11 mouse cellular contexts compared by ENCODE assay signal in genomic region chr4:95845981-95846617, GRCm38 (mm10).
DNase-seq lines count a peak whose midpoint lies in the region; ATAC-seq and TF ChIP-seq lines count a peak whose summit lies in the region.
"Had no signal": no experiment of that assay in that cellular context is flagged by ENCODE, and none has a peak within 500 bp of the region (broad histone marks: within the 10 kb centered on the region; RNA-seq: fewer than 3 reads in every experiment).

No protein-coding gene starts in this region.

- 39% methylated on average over 6 of the region's 6 CpGs for WGBS in limb, embryonic 14.5 days

- peaks cover 19% of the 10 kb centered on the region for H3K4me1 ChIP-seq in limb, embryonic 14.5 days (ENCODE audit: control insufficient read depth, insufficient read depth, low read length)

- no peak for TF ChIP-seq POLR2A in limb, embryonic 14.5 days (IDR thresholded peaks at IDR 0.05; ENCODE audit: borderline replicate concordance, extremely low read depth, insufficient read depth, insufficient read length)

- peak; percentile 2 for DNase-seq in cerebellum, adult 9-10 months
- DNase-seq in cerebellum, postnatal 10 days: no peak
- DNase-seq in layer of hippocampus, adult 2 months (ENCODE audit: low spot score in 2 of 2): peak in 1 of 2 experiments; percentile 15
- DNase-seq in layer of hippocampus, adult 8-10 months (ENCODE audit: low spot score in 2 of 2): no peak
- peak; percentile 47 for DNase-seq in embryo, embryonic 11 days
- DNase-seq in limb, embryonic 14.5 days (ENCODE audit: low spot score): peak; percentile 32
- DNase-seq in ovary, postnatal 36 days (ENCODE audit: low spot score): no peak

- TF ChIP-seq CTCF in layer of hippocampus, adult 2 months (conservative IDR thresholded peaks at IDR 0.05): no peak

- peak overlapping the region; percentile 8; the same call in 1 of the 2 replicates for H3K27ac ChIP-seq in layer of hippocampus, adult 2 months
- peak overlapping the region; percentile 65 for H3K27ac ChIP-seq in limb, embryonic 14.5 days (replicated peaks; ENCODE audit: low read depth, low read length)
- H3K27ac ChIP-seq: neural tube, embryonic 13.5 days had no signal

- H3K36me3 ChIP-seq in limb, embryonic 14.5 days (ENCODE audit: control insufficient read depth, insufficient read depth, low read length): no peaks in the 10 kb centered on the region
- H3K36me3 ChIP-seq: neural tube, embryonic 13.5 days had no signal

- H3K9ac ChIP-seq in limb, embryonic 14.5 days (ENCODE audit: low read depth, low read length, severe bottlenecking): no peak overlapping the region
- H3K9ac ChIP-seq: neural tube, embryonic 13.5 days had no signal

- no peaks in the 10 kb centered on the region for H3K9me3 ChIP-seq in limb, embryonic 14.5 days (ENCODE audit: control insufficient read depth, low read length)
- H3K9me3 ChIP-seq: neural tube, embryonic 13.5 days had no signal

- peak; percentile 30; the same call in 1 of the 2 replicates for ATAC-seq in limb, embryonic 14.5 days (ENCODE audit: low FRiP score, low read depth)
- ATAC-seq in CD4-positive, CD25-positive, alpha-beta regulatory T cell, adult 4 months: no peak
- ATAC-seq: activated CD4-positive, CD25-positive, alpha-beta regulatory T cell, adult 4 months had no signal

- H3K27me3 ChIP-seq in limb, embryonic 14.5 days (ENCODE audit: control insufficient read depth, insufficient read depth, low read length): no peaks in the 10 kb centered on the region
- H3K27me3 ChIP-seq: neural tube, embryonic 13.5 days had no signal

- H3K4me2 ChIP-seq in limb, embryonic 14.5 days (replicated peaks; ENCODE audit: low read depth, low read length, severe bottlenecking): no peak overlapping the region
- H3K4me2 ChIP-seq: neural tube, embryonic 13.5 days had no signal

- H3K4me3 ChIP-seq in layer of hippocampus, adult 2 months: no peak overlapping the region
- no peak overlapping the region for H3K4me3 ChIP-seq in limb, embryonic 14.5 days (replicated peaks; ENCODE audit: low read length)
- H3K4me3 ChIP-seq: erythroblast, embryonic 14.5 days; neural tube, embryonic 13.5 days had no signal

Comparison
In these comparisons a context has a peak if more than half of its experiments do, and no peak if none do; other contexts are left out.
1. DNase-seq: peak in cerebellum, adult 9-10 months (single experiment), embryo, embryonic 11 days (single experiment) and limb, embryonic 14.5 days (single experiment); none in cerebellum, postnatal 10 days (0 of 2), layer of hippocampus, adult 8-10 months (0 of 2) and ovary, postnatal 36 days (single experiment).